Mouse (Mus musculus) embryo, embryonic 10 days (tissue): Measurements from ENCODE around the gene Mok.

Experiments
- DNase-seq: peaks from one replicate; pipeline ENCODE4 v3.0.0-alpha.2; 2015; ENCODE audit warnings: low spot score

Gene Mok

GRCm38 (mm10) chr12:110768562-110768961 is 72.2 kb downstream of the Mok start:
- no peak for DNase-seq

DNA sequence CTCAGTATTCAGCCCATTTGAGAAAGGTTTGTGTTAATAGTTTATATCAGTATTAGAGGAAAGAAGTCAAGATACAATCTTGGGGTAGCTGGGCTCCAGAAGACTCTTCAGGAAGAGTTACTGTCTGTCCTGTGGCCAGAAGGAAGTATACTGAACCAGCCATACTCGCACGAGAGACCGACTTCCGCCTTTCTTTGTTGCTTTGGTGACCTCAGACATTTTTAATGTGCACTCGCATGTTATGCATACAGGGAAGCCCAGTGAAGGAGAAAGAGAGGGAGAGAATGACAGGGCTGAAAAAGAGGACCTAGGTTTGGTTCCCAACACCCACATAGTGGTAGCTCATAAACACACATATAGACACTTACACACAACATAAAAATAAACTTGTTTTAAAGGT is 76.2 kb downstream of the Mok start:
- no peak for DNase-seq

DNA sequence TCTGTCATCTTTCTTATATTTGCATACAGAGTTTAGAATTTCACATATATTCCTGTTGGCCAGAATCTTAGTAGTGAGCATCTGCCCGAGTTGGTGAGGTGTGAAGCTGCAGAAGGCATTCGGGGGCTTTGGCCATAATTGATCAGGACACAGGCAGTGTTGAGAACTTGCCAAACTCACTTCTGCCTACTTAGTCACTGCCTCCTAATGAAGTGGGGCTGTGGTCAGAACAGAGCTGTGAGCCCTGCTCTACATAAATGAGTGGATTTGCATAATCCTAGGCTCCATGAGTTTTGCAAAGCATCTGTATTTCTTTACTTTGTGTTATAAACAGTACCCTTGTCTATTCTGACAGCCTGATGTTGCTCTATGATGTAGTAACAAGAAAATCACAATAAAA is 78.4 kb downstream of the Mok start:
- DNase-seq: no peak

- DNase-seq: no peak
Observed at GRCm38 (mm10) chr12:110758932-110759331, 81.8 kb downstream of the Mok start.
